Mouse (Mus musculus) bone marrow macrophage, adult 2 months (primary cell): ENCODE results near the gene Adora2b. TPM values are rescaled to one million over a fixed set of nuclear protein-coding genes. Genes with fewer than 3 reads are reported as not detected.

ENCODE experiments used
- H3K27ac ChIP-seq: 2 replicates; pipeline ENCODE4 v1.5.1; 2012; ENCODE audit warnings: low read depth, low read length; ENCODE audit not compliant: insufficient read depth
- H3K4me1 ChIP-seq: 2 replicates; pipeline ENCODE4 v1.6.1; 2012; ENCODE audit warnings: low read length; ENCODE audit not compliant: control insufficient read depth, insufficient read depth
- H3K4me3 ChIP-seq: 2 replicates; pipeline ENCODE4 v1.5.1; 2012; ENCODE audit warnings: mild to moderate bottlenecking, low read length, moderate library complexity; ENCODE audit not compliant: insufficient read depth
- CTCF ChIP-seq: IDR thresholded peaks from 2 replicates; pipeline ENCODE4 v1.5.1; 2012; ENCODE audit warnings: low read depth, mild to moderate bottlenecking, low read length, moderate library complexity
- POLR2A ChIP-seq: IDR thresholded peaks from 2 replicates; pipeline ENCODE4 v1.6.1; 2012; ENCODE audit warnings: mild to moderate bottlenecking, low read depth, low read length, borderline replicate concordance
- polyA plus RNA-seq: library from polyadenylated mRNA; stranded (reverse); fragments of >200 nt; gene quantifications from 2 replicates; pipeline ENCODE4 v1.2.4, GENCODE M21; 2012; ENCODE audit not compliant: missing spikeins, insufficient read depth, insufficient read length

The Adora2b gene
- polyA plus RNA-seq, 1 experiment, result 1.4 TPM

- Histone ChIP-seq H3K4me3 (no peak overlapping the region), H3K4me1 (peaks cover 42% of the 10 kb centered on the region), H3K27ac (peak overlapping the region; percentile 5)
- TF ChIP-seq POLR2A (no peak), CTCF (no peak)
Observed at GRCm38 (mm10) chr11:62223962-62224361, 24.8 kb upstream of the Adora2b start.

- no peak overlapping the region for H3K4me3 ChIP-seq
- peaks cover 40% of the 10 kb centered on the region for H3K4me1 ChIP-seq
- TF ChIP-seq POLR2A (no peak), CTCF (no peak)
- H3K27ac ChIP-seq, result no peak overlapping the region
Observed at GRCm38 (mm10) chr11:62224797-62225196, 24.0 kb upstream of the Adora2b start.

- no peak overlapping the region for H3K4me3 ChIP-seq
- no peak overlapping the region for H3K27ac ChIP-seq
- no peak for TF ChIP-seq POLR2A
- TF ChIP-seq CTCF, result no peak
- H3K4me1 ChIP-seq, result no peaks in the 10 kb centered on the region
Observed at GRCm38 (mm10) chr11:62240631-62241261, 8.0 kb upstream of the Adora2b start.

GRCm38 (mm10) chr11:62243871-62244270, 4.9 kb upstream of the Adora2b start:
- Histone ChIP-seq H3K27ac (no peak overlapping the region), H3K4me1 (no peaks in the 10 kb centered on the region), H3K4me3 (no peak overlapping the region)
- TF ChIP-seq CTCF (no peak), POLR2A (no peak)

DNA sequence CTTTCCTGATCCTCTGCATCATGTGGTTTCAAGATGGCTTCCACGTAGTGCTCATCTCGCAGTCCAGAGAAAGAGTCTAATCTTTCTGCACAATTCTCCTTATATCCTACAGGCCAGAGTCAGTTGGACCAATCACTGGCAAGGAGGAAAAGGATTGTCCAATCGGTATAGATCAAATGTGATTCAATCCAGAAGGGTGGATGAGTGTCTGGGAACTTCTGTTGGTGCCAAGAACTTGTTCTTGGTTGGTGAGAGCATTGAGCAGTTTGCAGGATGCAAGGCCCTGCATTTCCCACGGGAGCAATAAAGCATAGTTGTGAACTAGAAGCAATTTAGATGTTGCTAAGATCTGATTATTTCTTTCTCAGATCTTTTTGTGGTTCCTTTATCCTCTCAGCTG, 4.3 kb upstream of the Adora2b start:
- Histone ChIP-seq H3K4me3 (no peak overlapping the region), H3K27ac (no peak overlapping the region), H3K4me1 (peaks cover under 1% of the 10 kb centered on the region; the same call in 1 of the 2 replicates)
- TF ChIP-seq CTCF (no peak), POLR2A (no peak)

DNA sequence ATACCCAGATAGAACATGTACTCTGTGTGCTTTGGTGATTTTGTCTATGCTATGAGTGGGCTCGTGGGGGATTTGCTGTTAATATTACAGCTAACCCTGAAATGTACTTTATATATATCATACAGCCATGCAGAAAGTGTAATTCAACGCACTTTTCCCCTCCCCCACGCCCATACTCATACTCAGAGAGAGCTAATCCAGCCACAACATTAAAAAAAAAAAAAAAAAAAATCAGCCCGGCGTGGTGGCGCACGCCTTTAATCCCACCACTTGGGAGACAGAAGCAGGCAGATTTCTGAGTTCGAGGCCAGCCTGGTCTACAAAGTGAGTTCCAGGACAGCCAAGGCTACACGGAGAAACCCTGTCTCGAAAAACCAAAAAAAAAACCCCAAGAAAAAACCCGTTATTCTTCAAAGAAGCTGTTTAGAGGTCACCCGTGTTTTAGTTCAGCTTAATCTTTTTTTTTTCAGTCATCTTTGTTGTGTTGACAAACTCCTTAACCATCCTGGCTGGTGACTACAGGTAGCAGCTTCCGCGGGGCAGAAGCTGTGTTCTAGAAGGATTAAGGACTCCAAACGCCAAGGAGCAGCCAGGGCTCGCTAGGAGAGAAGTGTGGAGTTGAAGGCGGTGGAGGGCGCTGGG, 904 bp upstream of the Adora2b start:
- TF ChIP-seq POLR2A, result no peak
- TF ChIP-seq CTCF, result no peak
- Histone ChIP-seq H3K27ac (no peak overlapping the region), H3K4me3 (peak overlapping the region; percentile 71), H3K4me1 (peaks cover 23% of the 10 kb centered on the region)

GRCm38 (mm10) chr11:62249266-62250037, 668 bp downstream of the Adora2b start:
- Histone ChIP-seq H3K4me3 (peak overlapping the region; percentile 71), H3K4me1 (peaks cover 23% of the 10 kb centered on the region), H3K27ac (no peak overlapping the region)
- no peak for TF ChIP-seq CTCF
- no peak for TF ChIP-seq POLR2A

GRCm38 (mm10) chr11:62251047-62251446, 2.3 kb downstream of the Adora2b start:
- peaks cover 23% of the 10 kb centered on the region for H3K4me1 ChIP-seq
- H3K4me3 ChIP-seq, result no peak overlapping the region
- H3K27ac ChIP-seq, result no peak overlapping the region
- no peak for TF ChIP-seq CTCF
- no peak for TF ChIP-seq POLR2A

GRCm38 (mm10) chr11:62253380-62253779, 4.6 kb downstream of the Adora2b start:
- TF ChIP-seq POLR2A, result no peak
- TF ChIP-seq CTCF, result no peak
- H3K4me1 ChIP-seq, result peaks cover 23% of the 10 kb centered on the region
- no peak overlapping the region for H3K4me3 ChIP-seq
- H3K27ac ChIP-seq, result no peak overlapping the region

DNA sequence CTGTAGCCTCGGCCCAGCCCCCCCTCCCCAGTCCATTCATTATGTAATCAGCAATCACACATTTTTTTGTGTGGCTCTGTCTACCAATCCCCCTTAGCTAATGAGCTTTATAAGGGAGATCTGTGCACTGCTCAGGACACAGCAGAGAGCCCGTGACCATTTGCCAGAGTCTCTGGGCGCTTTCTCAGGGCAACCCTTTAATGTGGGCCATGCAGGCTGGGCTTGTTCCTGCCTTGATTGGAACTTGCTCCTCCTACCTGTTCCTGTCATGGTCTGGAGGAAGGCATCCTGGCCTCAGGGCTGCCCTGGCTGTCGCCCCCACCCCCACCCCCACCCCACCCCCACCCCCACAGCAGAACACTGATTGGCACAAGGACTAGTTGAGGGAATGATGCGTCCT, 10.4 kb downstream of the Adora2b start:
- TF ChIP-seq CTCF, result no peak
- TF ChIP-seq POLR2A, result no peak
- no peak overlapping the region for H3K27ac ChIP-seq
- H3K4me1 ChIP-seq, result peaks cover 2% of the 10 kb centered on the region
- H3K4me3 ChIP-seq, result no peak overlapping the region
